Mouse (Mus musculus) liver, embryonic 11.5 days (tissue): ENCODE data around the gene Ptms. TPM values are rescaled to one million over a fixed set of nuclear protein-coding genes. Genes with fewer than 3 reads are reported as not detected.
A peak's percentile ranks its signal among the peaks of the same experiment; 100 is the strongest.

Experiments
- ATAC-seq: fragments of 200-750 bp; cut with Nextera tagmentation; replicated peaks from 2 replicates; pipeline ENCODE4 v1.8.0; 2017; ENCODE audit warnings: moderate number of reproducible peaks, mild to moderate bottlenecking, moderate TSS enrichment, moderate library complexity; ENCODE audit not compliant: low FRiP score
- DNase-seq: peaks from one replicate; pipeline ENCODE4 v3.0.0-alpha.2; 2017; ENCODE audit warnings: low spot score
- H3K27ac ChIP-seq: fragments of 300-500 bp; sonication (generic); 2 replicates; pipeline ENCODE4 v1.5.1; 2014; ENCODE audit warnings: mild to moderate bottlenecking, low read depth, low read length, control low read depth
- H3K27me3 ChIP-seq: fragments of 300-500 bp; sonication (generic); replicated peaks from 2 replicates; pipeline ENCODE4 v1.6.1; 2014; ENCODE audit warnings: low read length, mixed read lengths; ENCODE audit not compliant: control insufficient read depth, insufficient read depth
- H3K36me3 ChIP-seq: fragments of 300-500 bp; sonication (generic); 2 replicates; pipeline ENCODE4 v1.6.1; 2014; ENCODE audit warnings: mild to moderate bottlenecking, low read length, moderate library complexity, mixed read lengths; ENCODE audit not compliant: control insufficient read depth, insufficient read depth
- H3K4me1 ChIP-seq: fragments of 300-500 bp; sonication (generic); replicated peaks from 2 replicates; pipeline ENCODE4 v1.6.1; 2014; ENCODE audit warnings: low read length, mixed read lengths; ENCODE audit not compliant: control insufficient read depth, insufficient read depth
- H3K4me2 ChIP-seq: fragments of 300-500 bp; sonication (generic); 2 replicates; pipeline ENCODE4 v1.6.1; 2014; ENCODE audit warnings: mild to moderate bottlenecking, control low read depth, moderate library complexity
- H3K4me3 ChIP-seq: fragments of 300-500 bp; sonication (generic); 2 replicates; pipeline ENCODE4 v1.5.1; 2014; ENCODE audit warnings: low read depth, low read length, control low read depth
- H3K9ac ChIP-seq: fragments of 300-500 bp; sonication (generic); 2 replicates; pipeline ENCODE4 v1.6.1; 2014; ENCODE audit warnings: low read depth, low read length, control low read depth
- H3K9me3 ChIP-seq: fragments of 300-500 bp; sonication (generic); 2 replicates; pipeline ENCODE4 v1.6.1; 2016; ENCODE audit warnings: low read length, inconsistent platforms, mixed read lengths; ENCODE audit not compliant: control insufficient read depth
- WGBS: fragments of 180-500 bp; shearing (Covaris S2); extraction: QIAGEN DNeasy Blood & Tissue Kit; methylation state at CpG from one replicate; pipeline ENCODE4 v1.1.7; 2014; 5-methylcytosine and 5-hydroxymethylcytosine counted together
- polyA plus RNA-seq: library from polyadenylated mRNA; unstranded; fragments of >200 nt; fragmentation: Nextera tagmentation; extraction: Ambion mirVana; gene quantifications from 2 replicates; pipeline ENCODE4 v1.2.1, GENCODE M21; 2014

The Ptms gene
- polyA plus RNA-seq, 1 experiment from 2014 or later: 80.6 TPM

- Histone ChIP-seq H3K4me3 (no peak overlapping the region), H3K27me3 (no peaks in the 10 kb centered on the region), H3K4me2 (peak overlapping the region; percentile 92; the same call in 1 of the 2 replicates), H3K9ac (no peak overlapping the region), H3K36me3 (peaks cover 25% of the 10 kb centered on the region), H3K9me3 (no peaks in the 10 kb centered on the region), H3K27ac (no peak overlapping the region), H3K4me1 (peaks cover 15% of the 10 kb centered on the region)
- WGBS: 84% methylated on average over 3 of the region's 3 CpGs
- no peak for DNase-seq
- no peak for ATAC-seq
Measured at GRCm38 (mm10) chr6:124933127-124933526, 13.2 kb upstream of the Ptms start.

GRCm38 (mm10) chr6:124932314-124932695 is 12.4 kb upstream of the Ptms start:
- H3K27me3 ChIP-seq: no peaks in the 10 kb centered on the region
- H3K4me2 ChIP-seq: peak overlapping the region; percentile 92
- ATAC-seq (no peak), DNase-seq (no peak)
- H3K9ac ChIP-seq: peak overlapping the region; percentile 92
- H3K36me3 ChIP-seq: peaks cover 20% of the 10 kb centered on the region
- H3K4me3 ChIP-seq: peak overlapping the region; percentile 94
- WGBS: 56% methylated on average over 12 of the region's 12 CpGs
- H3K27ac ChIP-seq: peak overlapping the region; percentile 92
- H3K4me1 ChIP-seq: peaks cover 15% of the 10 kb centered on the region
- no peaks in the 10 kb centered on the region for H3K9me3 ChIP-seq

DNA sequence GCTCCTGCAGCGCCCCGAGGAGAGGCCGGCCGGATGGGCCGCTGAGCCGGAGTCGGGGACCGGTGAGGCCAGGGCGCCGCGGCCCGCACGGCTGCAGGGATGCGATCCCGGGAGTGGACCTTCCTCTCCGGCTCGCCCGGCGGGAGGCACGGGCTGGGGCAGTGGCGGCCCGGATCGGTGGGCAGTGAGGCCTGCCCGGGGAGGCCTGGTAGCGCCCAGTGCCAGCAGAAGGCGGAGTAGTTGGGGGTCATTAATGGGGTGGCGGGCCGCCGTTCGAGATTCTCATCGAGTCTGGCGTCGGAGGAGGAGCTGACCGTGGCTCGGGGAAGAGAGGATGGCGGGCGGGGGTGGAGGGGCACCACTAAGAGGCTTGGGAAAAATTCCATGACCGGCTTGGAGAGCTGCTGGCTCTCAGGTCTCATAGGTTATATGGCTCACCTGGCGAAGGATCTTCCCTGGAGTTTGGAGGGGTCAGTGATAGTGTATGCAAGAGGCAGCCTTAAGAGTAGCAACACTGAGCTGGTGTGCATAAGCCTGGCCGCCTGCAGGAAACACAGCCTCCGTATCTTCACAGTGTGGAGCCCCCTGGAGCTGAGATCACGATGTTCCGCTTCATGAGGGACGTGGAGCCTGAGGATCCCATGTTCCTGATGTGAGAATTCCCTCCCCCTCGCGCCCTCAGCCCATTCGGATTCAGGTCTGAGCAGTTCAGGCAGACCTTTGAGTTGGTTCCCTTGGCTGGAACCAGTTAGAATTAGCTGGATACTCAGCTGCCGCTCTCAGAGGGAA is 11.8 kb upstream of the Ptms start:
- no peaks in the 10 kb centered on the region for H3K27me3 ChIP-seq
- DNase-seq: peak; percentile 66
- peak overlapping the region; percentile 92 for H3K9ac ChIP-seq
- H3K4me3 ChIP-seq: peak overlapping the region; percentile 94
- 1% methylated on average over 48 of the region's 48 CpGs for WGBS
- H3K36me3 ChIP-seq: peaks cover 20% of the 10 kb centered on the region
- peak overlapping the region; percentile 92 for H3K4me2 ChIP-seq
- peaks cover 15% of the 10 kb centered on the region for H3K4me1 ChIP-seq
- ATAC-seq: peak; percentile 22
- H3K27ac ChIP-seq: peak overlapping the region; percentile 92
- no peaks in the 10 kb centered on the region for H3K9me3 ChIP-seq

- no peaks in the 10 kb centered on the region for H3K9me3 ChIP-seq
- peak within 1 kb of the TSS; percentile 94 for H3K4me3 ChIP-seq
- peak within 1 kb of the TSS; percentile 92 for H3K27ac ChIP-seq
- peak; percentile 90 for ATAC-seq
- peak within 1 kb of the TSS; percentile 92 for H3K9ac ChIP-seq
- no peaks in the 10 kb centered on the region for H3K27me3 ChIP-seq
- peaks cover 18% of the 10 kb centered on the region for H3K4me1 ChIP-seq
- DNase-seq: peak; percentile 99
- H3K4me2 ChIP-seq: peak within 1 kb of the TSS; percentile 92
- 1% methylated on average over 59 of the region's 64 CpGs for WGBS
- H3K36me3 ChIP-seq: peaks cover 18% of the 10 kb centered on the region
Measured at GRCm38 (mm10) chr6:124930754-124931524, 11.0 kb upstream of the Ptms start, which contains the start of gene Mlf2. Mlf2 (plus strand) TSS chr6:124931386.

DNA sequence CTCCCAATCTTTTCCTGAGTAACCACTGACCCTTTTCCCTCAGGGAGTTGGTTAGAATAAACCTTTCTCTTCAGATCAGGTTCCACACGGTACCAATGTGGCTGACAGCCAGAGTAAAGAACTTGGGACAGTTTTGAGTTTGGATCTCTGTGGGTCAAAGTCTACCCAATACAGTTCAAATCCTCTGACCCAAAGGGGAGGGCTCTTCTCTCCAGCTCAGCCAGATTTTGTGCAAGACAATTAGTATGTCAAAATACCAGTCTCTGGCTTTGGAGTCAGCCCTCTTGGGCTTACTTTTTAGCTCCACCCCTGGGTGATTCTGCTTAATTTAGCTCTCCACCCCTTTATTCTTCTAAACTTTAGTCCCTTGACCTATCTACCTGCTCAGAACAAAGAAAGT is 10.3 kb upstream of the Ptms start:
- 0 out of 2 replicates have a peak overlapping the region, but pooled peaks have one; percentile 92 for H3K27ac ChIP-seq
- 79% methylated on average over 1 of the region's 1 CpGs for WGBS
- peaks cover 17% of the 10 kb centered on the region for H3K36me3 ChIP-seq
- peaks cover 22% of the 10 kb centered on the region for H3K4me1 ChIP-seq
- peak overlapping the region; percentile 94 for H3K4me3 ChIP-seq
- no peak for DNase-seq
- H3K9me3 ChIP-seq: no peaks in the 10 kb centered on the region
- H3K27me3 ChIP-seq: no peaks in the 10 kb centered on the region
- peak overlapping the region; percentile 92; the same call in 1 of the 2 replicates for H3K9ac ChIP-seq
- H3K4me2 ChIP-seq: peak overlapping the region; percentile 92
- no peak for ATAC-seq

- Histone ChIP-seq H3K4me1 (peaks cover 19% of the 10 kb centered on the region), H3K9me3 (no peaks in the 10 kb centered on the region), H3K27ac (peak overlapping the region; percentile 23; the same call in 1 of the 2 replicates), H3K36me3 (no peaks in the 10 kb centered on the region), H3K4me2 (peak overlapping the region; percentile 28; the same call in 1 of the 2 replicates), H3K9ac (no peak overlapping the region), H3K27me3 (no peaks in the 10 kb centered on the region), H3K4me3 (no peak overlapping the region)
- DNase-seq: no peak
- 42% methylated on average over 5 of the region's 5 CpGs for WGBS
- no peak for ATAC-seq
Measured at GRCm38 (mm10) chr6:124925941-124926340, 6.0 kb upstream of the Ptms start.

- Histone ChIP-seq H3K9me3 (no peaks in the 10 kb centered on the region), H3K4me2 (peak overlapping the region; percentile 28; the same call in 1 of the 2 replicates), H3K4me3 (no peak overlapping the region), H3K4me1 (peaks cover 23% of the 10 kb centered on the region), H3K27me3 (no peaks in the 10 kb centered on the region; the same call in 1 of the 2 replicates), H3K9ac (no peak overlapping the region), H3K36me3 (no peaks in the 10 kb centered on the region), H3K27ac (no peak overlapping the region)
- DNase-seq: no peak
- 39% methylated on average over 12 of the region's 12 CpGs for WGBS
- no peak for ATAC-seq
Measured at GRCm38 (mm10) chr6:124925173-124925793, 5.4 kb upstream of the Ptms start.

- DNase-seq (no peak), ATAC-seq (no peak)
- Histone ChIP-seq H3K4me2 (no peak overlapping the region), H3K4me1 (peaks cover 27% of the 10 kb centered on the region), H3K9ac (no peak overlapping the region), H3K27ac (no peak overlapping the region), H3K4me3 (no peak overlapping the region), H3K9me3 (no peaks in the 10 kb centered on the region), H3K27me3 (peaks cover 20% of the 10 kb centered on the region), H3K36me3 (no peaks in the 10 kb centered on the region)
- 49% methylated on average over 4 of the region's 4 CpGs for WGBS
Measured at GRCm38 (mm10) chr6:124921539-124921938, 1.6 kb upstream of the Ptms start.
